Mouse (Mus musculus): Measurements from ENCODE around the gene Klrg1. TPM values are rescaled to one million over a fixed set of nuclear protein-coding genes. Genes with fewer than 3 reads are reported as not detected.

Gene Klrg1
- polyA plus RNA-seq, 1 experiment, result 1.1 TPM

DNA sequence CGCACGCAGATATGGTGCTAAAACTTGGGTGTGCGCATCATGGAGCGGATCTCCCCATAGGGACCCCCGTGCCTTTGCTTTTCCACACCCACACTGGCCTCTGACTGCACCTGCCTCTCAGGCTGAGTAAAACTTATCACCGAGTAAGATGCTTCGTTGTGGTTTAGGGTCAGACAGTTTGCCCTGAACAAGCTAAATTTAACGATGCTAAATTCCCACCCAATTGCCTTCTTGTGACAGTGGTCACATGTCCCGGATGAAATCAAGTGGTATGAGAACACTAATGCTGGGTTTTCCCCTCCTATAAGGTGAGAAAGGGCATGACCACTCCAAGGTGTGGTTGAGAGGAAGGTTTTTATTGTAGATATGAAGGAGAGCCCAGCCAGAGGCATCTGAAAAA is 11.1 kb upstream of the Klrg1 start:
- Histone ChIP-seq H3K27me3 (ENCODE audit: control insufficient read depth, insufficient read depth, low read length) (no peaks in the 10 kb centered on the region), H3K27ac (ENCODE audit: insufficient read depth, low read length) (peak overlapping the region; percentile 56; the same call in 1 of the 2 replicates), H3K4me3 (ENCODE audit: extremely low read depth, insufficient read depth, insufficient read length) (no peak overlapping the region), H3K36me3 (ENCODE audit: control insufficient read depth, insufficient read depth, low read length) (no peaks in the 10 kb centered on the region), H3K4me1 (ENCODE audit: control insufficient read depth, insufficient read depth, insufficient read length) (peaks cover 11% of the 10 kb centered on the region; the same call in 1 of the 2 replicates)
- WGBS, result 65% methylated on average over 9 of the region's 9 CpGs
- DNase-seq (ENCODE audit: low read depth in 1 of 2, low spot score in 2 of 2), result no peak
- no peak for TF ChIP-seq POLR2A (IDR thresholded peaks at IDR 0.05; ENCODE audit: low read depth, low read length)

DNA sequence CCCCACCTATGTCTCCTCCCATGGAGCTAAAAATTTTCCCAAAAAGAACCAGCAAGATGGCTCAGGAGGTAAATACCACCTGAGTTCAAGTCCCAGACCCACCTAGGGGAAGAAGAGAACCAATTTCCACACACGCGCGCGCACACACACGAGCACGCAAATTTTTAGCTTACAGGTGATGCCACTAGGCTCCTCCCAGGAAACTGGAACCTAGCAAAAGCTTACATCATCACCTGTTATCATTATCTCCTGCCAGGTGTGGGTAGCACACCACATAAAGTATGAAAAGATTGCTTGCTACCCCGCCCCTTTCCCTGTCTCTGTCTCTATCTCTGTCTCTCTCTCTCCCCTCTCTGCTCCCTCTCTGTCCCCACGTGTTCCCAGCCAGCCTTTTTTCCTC is 10.4 kb upstream of the Klrg1 start:
- Histone ChIP-seq H3K4me3 (ENCODE audit: extremely low read depth, insufficient read depth, insufficient read length) (no peak overlapping the region), H3K27me3 (ENCODE audit: control insufficient read depth, insufficient read depth, low read length) (no peaks in the 10 kb centered on the region), H3K27ac (ENCODE audit: insufficient read depth, low read length) (peak overlapping the region; percentile 56; the same call in 1 of the 2 replicates), H3K36me3 (ENCODE audit: control insufficient read depth, insufficient read depth, low read length) (no peaks in the 10 kb centered on the region), H3K4me1 (ENCODE audit: control insufficient read depth, insufficient read depth, insufficient read length) (peaks cover 11% of the 10 kb centered on the region; the same call in 1 of the 2 replicates)
- no peak for TF ChIP-seq POLR2A (IDR thresholded peaks at IDR 0.05; ENCODE audit: low read depth, low read length)
- TF ChIP-seq CTCF (IDR thresholded peaks at IDR 0.05; ENCODE audit: extremely low read depth, insufficient read depth, insufficient read length, insufficient replicate concordance), result no peak
- 90% methylated on average over 8 of the region's 8 CpGs for WGBS
- no peak for DNase-seq (ENCODE audit: low read depth in 1 of 2, low spot score in 2 of 2)

DNA sequence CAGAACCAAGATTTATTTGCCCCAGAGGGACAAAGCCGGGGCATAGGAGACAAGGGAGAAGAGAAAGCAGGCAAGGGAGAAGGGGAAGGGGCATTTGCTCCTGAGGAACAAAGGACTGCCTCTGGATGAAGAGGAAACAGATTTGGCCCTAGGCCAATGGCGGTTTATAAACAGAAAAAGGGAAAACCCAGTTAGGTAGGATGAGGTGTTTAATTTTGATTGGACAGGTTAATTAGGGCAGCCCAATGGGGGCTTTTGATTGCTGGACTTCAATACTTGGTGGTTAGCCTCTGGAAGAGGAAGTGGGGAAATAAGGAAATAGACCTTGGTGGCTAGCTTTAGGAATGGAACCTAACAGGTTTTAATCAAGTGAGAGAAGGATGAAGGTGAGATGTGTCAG is 9.5 kb upstream of the Klrg1 start:
- no peaks in the 10 kb centered on the region for H3K27me3 ChIP-seq (ENCODE audit: control insufficient read depth, insufficient read depth, low read length)
- TF ChIP-seq POLR2A (IDR thresholded peaks at IDR 0.05; ENCODE audit: low read depth, low read length) (no peak), CTCF (IDR thresholded peaks at IDR 0.05; ENCODE audit: extremely low read depth, insufficient read depth, insufficient read length, insufficient replicate concordance) (no peak)
- H3K27ac ChIP-seq (ENCODE audit: insufficient read depth, low read length), result no peak overlapping the region
- no peak overlapping the region for H3K4me3 ChIP-seq (ENCODE audit: extremely low read depth, insufficient read depth, insufficient read length)
- no peak for DNase-seq (ENCODE audit: low read depth in 1 of 2, low spot score in 2 of 2)
- 31% methylated on average over 2 of the region's 2 CpGs for WGBS
- peaks cover 11% of the 10 kb centered on the region; the same call in 1 of the 2 replicates for H3K4me1 ChIP-seq (ENCODE audit: control insufficient read depth, insufficient read depth, insufficient read length)
- H3K36me3 ChIP-seq (ENCODE audit: control insufficient read depth, insufficient read depth, low read length), result no peaks in the 10 kb centered on the region

DNA sequence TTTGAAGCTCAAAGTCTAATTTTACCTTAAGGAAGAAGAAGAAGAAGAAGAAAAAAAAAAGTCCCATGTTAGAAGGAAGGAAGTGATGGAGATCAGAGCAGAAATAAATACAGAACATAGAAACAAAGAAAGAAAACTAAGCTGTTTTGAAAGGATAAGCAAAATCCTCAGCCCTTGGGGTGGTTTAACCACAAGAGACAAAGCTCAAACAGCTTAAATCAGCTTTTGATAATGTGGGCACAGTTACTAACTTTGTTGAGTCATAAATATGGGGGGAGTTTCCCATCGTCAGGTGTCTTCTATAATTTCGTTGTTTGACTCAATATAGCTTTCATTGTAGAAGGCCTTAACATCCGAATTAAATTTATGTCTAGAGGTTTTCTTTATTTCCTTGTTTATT is 9.1 kb upstream of the Klrg1 start:
- DNase-seq (ENCODE audit: low read depth in 1 of 2, low spot score in 2 of 2), result peak in 1 of 2 experiments; percentile 25
- no peak for TF ChIP-seq CTCF (IDR thresholded peaks at IDR 0.05; ENCODE audit: extremely low read depth, insufficient read depth, insufficient read length, insufficient replicate concordance)
- no peak for TF ChIP-seq POLR2A (IDR thresholded peaks at IDR 0.05; ENCODE audit: low read depth, low read length)
- no peak overlapping the region for H3K27ac ChIP-seq (ENCODE audit: insufficient read depth, low read length)
- no peaks in the 10 kb centered on the region for H3K27me3 ChIP-seq (ENCODE audit: control insufficient read depth, insufficient read depth, low read length)
- H3K4me3 ChIP-seq (ENCODE audit: extremely low read depth, insufficient read depth, insufficient read length), result no peak overlapping the region
- 21% methylated on average over 3 of the region's 3 CpGs for WGBS
- no peaks in the 10 kb centered on the region for H3K36me3 ChIP-seq (ENCODE audit: control insufficient read depth, insufficient read depth, low read length)
- peaks cover 11% of the 10 kb centered on the region; the same call in 1 of the 2 replicates for H3K4me1 ChIP-seq (ENCODE audit: control insufficient read depth, insufficient read depth, insufficient read length)

DNA sequence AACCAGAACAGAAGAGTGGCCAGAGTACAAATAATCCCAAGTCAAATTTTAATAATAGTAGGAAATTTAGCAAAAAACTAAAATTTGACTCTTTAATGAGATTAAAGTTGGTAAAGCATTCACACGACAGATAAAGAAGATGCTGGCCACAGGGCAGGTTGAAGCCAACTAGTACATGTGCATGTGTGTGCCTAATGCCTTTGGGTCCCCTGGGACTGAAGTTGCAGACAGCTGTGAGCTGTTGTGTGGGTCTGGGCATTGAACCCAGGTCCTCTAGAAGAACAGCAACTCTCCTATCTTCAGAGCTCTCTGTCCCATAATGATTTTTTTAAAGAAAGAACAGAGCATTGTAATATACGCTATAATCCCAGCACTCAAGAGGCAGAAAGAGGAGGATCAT is 8.6 kb upstream of the Klrg1 start:
- no peak overlapping the region for H3K27ac ChIP-seq (ENCODE audit: insufficient read depth, low read length)
- 62% methylated on average over 2 of the region's 2 CpGs for WGBS
- no peak overlapping the region for H3K4me3 ChIP-seq (ENCODE audit: extremely low read depth, insufficient read depth, insufficient read length)
- H3K36me3 ChIP-seq (ENCODE audit: control insufficient read depth, insufficient read depth, low read length), result no peaks in the 10 kb centered on the region
- TF ChIP-seq CTCF (IDR thresholded peaks at IDR 0.05; ENCODE audit: extremely low read depth, insufficient read depth, insufficient read length, insufficient replicate concordance) (no peak), POLR2A (IDR thresholded peaks at IDR 0.05; ENCODE audit: low read depth, low read length) (no peak)
- no peak for DNase-seq (ENCODE audit: low read depth in 1 of 2, low spot score in 2 of 2)
- H3K27me3 ChIP-seq (ENCODE audit: control insufficient read depth, insufficient read depth, low read length), result no peaks in the 10 kb centered on the region
- H3K4me1 ChIP-seq (ENCODE audit: control insufficient read depth, insufficient read depth, insufficient read length), result peaks cover 11% of the 10 kb centered on the region; the same call in 1 of the 2 replicates

DNA sequence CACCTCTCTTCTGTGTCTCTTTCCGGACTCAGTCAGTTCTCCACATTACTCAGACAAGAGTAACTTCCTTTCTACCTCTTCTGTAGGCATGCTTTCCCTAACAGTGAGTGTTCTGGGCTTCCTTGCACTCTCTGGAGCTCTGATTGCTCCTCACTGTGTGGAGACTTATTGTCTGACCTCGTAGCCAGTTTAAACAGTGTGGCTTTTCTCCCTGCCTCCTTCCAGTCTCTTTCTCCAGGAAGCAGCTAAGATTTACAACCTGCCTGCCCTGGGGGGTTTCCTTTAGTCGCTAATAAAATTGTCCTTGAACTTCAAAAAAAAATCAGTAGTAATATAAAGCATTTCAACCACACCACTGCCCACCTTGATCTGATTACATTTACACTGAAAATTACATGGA is 7.6 kb upstream of the Klrg1 start:
- 32% methylated on average over 3 of the region's 3 CpGs for WGBS
- no peak overlapping the region for H3K27ac ChIP-seq (ENCODE audit: insufficient read depth, low read length)
- no peak for TF ChIP-seq CTCF (IDR thresholded peaks at IDR 0.05; ENCODE audit: extremely low read depth, insufficient read depth, insufficient read length, insufficient replicate concordance)
- TF ChIP-seq POLR2A (IDR thresholded peaks at IDR 0.05; ENCODE audit: low read depth, low read length), result no peak
- no peaks in the 10 kb centered on the region for H3K36me3 ChIP-seq (ENCODE audit: control insufficient read depth, insufficient read depth, low read length)
- H3K27me3 ChIP-seq (ENCODE audit: control insufficient read depth, insufficient read depth, low read length), result no peaks in the 10 kb centered on the region
- peaks cover 11% of the 10 kb centered on the region; the same call in 1 of the 2 replicates for H3K4me1 ChIP-seq (ENCODE audit: control insufficient read depth, insufficient read depth, insufficient read length)
- no peak overlapping the region for H3K4me3 ChIP-seq (ENCODE audit: extremely low read depth, insufficient read depth, insufficient read length)
- DNase-seq (ENCODE audit: low read depth in 1 of 2, low spot score in 2 of 2), result no peak

DNA sequence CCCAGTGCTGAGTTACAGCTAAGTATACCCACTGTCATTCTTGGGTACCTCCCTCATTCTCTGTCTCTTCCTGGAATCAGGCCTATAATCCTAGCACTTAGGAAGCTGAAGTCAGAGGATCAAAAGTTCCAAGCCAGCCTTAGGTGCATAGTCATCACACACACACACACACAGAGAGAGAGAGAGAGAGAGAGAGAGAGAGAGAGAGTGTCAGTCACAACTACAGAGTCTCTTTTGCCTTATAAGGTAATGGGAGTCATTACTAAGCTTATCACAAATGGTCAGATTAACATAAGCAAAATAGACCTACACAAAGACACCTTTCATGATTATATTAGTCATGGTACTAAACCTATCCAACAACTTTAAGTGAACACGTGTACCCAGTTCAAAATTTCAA is 6.6 kb upstream of the Klrg1 start:
- 86% methylated on average over 1 of the region's 1 CpGs for WGBS
- no peaks in the 10 kb centered on the region for H3K36me3 ChIP-seq (ENCODE audit: control insufficient read depth, insufficient read depth, low read length)
- DNase-seq (ENCODE audit: low read depth in 1 of 2, low spot score in 2 of 2), result no peak
- no peak overlapping the region for H3K27ac ChIP-seq (ENCODE audit: insufficient read depth, low read length)
- H3K27me3 ChIP-seq (ENCODE audit: control insufficient read depth, insufficient read depth, low read length), result no peaks in the 10 kb centered on the region
- no peak for TF ChIP-seq POLR2A (IDR thresholded peaks at IDR 0.05; ENCODE audit: low read depth, low read length)
- no peak for TF ChIP-seq CTCF (IDR thresholded peaks at IDR 0.05; ENCODE audit: extremely low read depth, insufficient read depth, insufficient read length, insufficient replicate concordance)
- H3K4me3 ChIP-seq (ENCODE audit: extremely low read depth, insufficient read depth, insufficient read length), result no peak overlapping the region
- H3K4me1 ChIP-seq (ENCODE audit: control insufficient read depth, insufficient read depth, insufficient read length), result peaks cover 11% of the 10 kb centered on the region; the same call in 1 of the 2 replicates
